Mouse (Mus musculus) spleen, adult 2 months (tissue): ENCODE measurements around the gene Lenep.
"Not testable (repeated sequence)": the region's sequence is repeated elsewhere in the genome, so short reads cannot be mapped to it uniquely, and the experiment has no call there.

Source experiments
- CTCF ChIP-seq: fragments of 200-500 bp; IDR thresholded peaks from 2 replicates; pipeline ENCODE4 v1.5.1; 2011; ENCODE audit warnings: mild to moderate bottlenecking, inconsistent platforms; ENCODE audit not compliant: insufficient read depth, insufficient read length, insufficient replicate concordance; ENCODE audit errors: extremely low read depth
- POLR2A ChIP-seq: fragments of 200-500 bp; IDR thresholded peaks from 2 replicates; pipeline ENCODE4 v1.6.1; 2011; ENCODE audit warnings: low read depth, low read length, inconsistent platforms

- TF ChIP-seq POLR2A, CTCF: not testable (repeated sequence)
Observed at GRCm38 (mm10) chr3:89429021-89429420, 26.4 kb upstream of the Lenep start.
